Mouse (Mus musculus): ENCODE measurements at regions not wholly inside any gene's neighbourhood (a gene's known extent, or its start where the extent isn't known, plus 50 kb on each side); places are given as distances from the start of the nearest gene placed in this dataset.

GRCm38 (mm10) chr2:74029938-74030337 lies 118.8 kb upstream of the Atp5g3 start:
- TF ChIP-seq CTCF (conservative IDR thresholded peaks at IDR 0.05; ENCODE audit: insufficient read depth, insufficient read length, low read depth, low read length) (no peak), POLR2A (IDR thresholded peaks at IDR 0.05; ENCODE audit: low read depth, low read length) (no peak)

Measured in kidney, adult 2 months (tissue).